Mouse (Mus musculus) regulatory T cell (primary cell): ENCODE measurements around the gene Fxyd4.

Experiments
- in situ Hi-C: fragments of 300-600 bp; cut with MboI, MseI; formaldehyde crosslinking; loops from one replicate; pipeline ENCODE4 v1.15.1; 2025; ENCODE audit warnings: high pct_unique_total_duplicates

The Fxyd4 gene

DNA sequence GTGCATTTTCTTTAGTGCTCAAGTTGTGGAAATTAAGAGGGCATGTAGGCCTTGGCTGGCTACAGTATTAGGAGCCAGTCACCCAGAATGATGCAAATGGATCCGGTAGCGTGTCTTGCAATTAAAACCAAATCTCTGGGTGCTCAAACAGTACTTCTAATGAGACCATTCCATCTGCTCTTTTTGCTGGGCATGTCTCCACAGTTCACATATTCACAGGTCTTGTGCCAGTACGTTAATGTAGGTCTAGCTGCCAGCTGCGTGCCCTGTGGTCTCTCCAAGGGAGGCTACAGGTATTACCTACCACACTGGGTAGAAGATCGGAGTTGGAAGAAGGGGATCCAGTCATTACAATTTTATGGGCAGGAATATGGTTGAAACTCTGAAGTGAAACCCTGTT lies 19.4 kb downstream of the Fxyd4 start:
- in situ Hi-C loops: no loop called here

DNA sequence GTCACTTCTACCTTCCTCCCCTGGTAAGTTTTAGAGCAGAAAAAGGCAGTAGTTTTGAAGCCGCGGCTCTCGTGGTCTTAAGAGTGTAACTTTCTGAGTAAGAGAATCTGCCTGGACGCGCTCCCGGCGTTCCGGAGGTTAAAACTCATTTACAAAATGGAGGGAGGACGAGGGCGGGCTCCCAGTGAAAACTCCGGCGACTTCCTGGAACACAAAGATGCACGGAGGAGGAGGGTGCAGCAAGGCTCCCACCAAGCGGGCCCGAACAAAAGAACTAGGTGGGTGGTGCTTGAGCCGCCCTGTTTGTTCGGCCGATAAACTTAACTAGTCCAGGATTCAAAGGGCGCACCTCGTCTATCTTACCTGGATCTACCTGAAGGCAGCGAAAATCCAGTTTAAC lies 19.9 kb downstream of the Fxyd4 start:
- in situ Hi-C loops: no loop called here

- in situ Hi-C loops: no loop called here
These were observed 20.6 kb downstream of the Fxyd4 start for GRCm38 (mm10) chr6:117916737-117917426.

DNA sequence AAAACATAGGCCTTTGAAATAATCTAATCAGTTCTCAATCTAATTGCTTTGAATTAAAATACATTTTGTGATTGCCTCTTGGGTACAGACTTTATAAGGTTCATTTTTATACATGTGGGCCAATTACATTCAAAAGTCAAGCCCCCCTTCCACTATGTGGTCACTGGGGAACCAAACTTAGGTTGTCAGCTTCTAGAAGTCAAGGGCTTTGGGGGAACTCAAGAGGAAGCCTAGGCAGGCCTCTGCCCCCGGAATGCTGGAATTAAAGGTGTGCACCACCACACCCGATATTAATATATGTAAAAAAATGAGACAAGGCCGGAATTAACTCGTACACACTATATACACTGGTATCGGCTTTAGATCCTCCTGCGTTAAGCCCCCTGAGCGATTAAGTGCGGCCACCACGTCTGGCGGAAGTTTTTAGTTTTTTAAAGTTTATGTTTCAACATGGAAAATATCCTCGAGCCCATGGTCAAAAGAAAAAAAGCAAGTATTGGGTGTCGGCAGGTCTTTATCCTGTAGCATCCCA lies 21.2 kb downstream of the Fxyd4 start:
- in situ Hi-C loops: no loop called here

DNA sequence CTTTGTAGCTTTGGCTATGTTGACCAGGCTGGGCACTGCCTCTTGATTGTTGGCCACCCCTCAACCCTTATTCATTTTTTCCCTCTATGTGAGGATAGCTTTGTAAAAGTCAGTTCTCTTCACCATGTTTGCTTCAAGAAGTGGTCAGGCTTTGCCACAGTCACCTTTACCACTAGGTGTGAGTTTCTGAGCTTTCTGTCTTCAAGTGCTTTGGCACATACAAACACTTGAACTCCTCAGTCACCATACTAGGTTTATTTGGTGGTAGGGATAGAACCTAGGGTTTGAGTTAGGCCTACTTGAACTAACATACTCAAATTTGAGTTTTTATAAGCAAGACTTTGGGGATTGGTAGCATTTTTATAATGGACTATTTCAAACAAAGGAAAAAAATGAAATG lies 23.0 kb downstream of the Fxyd4 start:
- in situ Hi-C loops: no loop called here

DNA sequence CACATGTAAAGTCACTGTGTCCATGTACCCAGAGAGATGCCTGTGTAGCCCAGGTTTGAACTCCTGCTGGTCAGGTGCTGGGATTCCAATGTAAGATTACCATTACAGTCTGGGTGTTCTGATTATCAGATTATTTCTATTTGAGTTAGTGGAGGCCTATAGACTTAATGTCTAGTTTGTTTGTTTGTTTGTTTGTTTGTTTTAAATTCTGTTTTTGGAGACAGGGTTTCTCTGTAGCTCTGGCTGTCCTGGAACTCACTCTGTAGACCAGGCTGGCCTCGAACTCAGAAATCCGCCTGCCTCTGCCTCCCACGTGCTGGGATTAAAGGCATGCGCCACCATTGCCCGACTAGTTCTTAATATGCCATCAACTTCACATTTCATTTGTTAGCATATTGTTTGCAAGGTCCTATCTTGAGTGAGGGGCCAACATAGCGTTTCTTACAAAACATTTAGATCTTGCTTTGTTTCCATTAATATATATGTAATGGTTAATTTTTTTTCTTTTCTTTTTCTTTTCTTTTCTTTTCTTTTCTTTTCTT lies 27.3 kb downstream of the Fxyd4 start:
- in situ Hi-C loops: no loop called here

DNA sequence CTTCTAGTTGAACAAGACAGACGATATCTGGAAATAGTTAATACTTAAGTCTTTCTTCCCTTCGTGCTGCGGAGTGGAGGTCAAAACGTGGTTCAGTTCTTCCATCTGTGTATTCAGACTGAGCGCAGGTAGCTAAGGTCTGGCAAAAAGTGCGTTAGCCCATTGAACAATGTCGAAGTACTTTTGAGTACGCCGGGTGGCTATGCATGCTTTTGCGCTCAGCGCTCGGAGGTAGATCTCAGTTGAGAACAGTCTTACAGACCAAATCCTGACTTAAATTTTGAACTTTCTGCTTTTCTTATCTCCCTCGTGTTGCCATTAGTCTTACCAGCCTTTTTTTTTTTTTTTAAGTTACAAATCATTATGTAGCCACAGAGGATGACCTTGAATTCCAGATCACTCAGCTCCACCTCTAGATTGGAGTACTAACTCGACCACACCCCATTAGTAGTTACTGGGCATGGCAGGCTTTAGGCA lies 29.0 kb downstream of the Fxyd4 start:
- in situ Hi-C loops: loop anchor here (10.0 kb wide), 1 partner anchor 1914 kb away; the partner anchor contains the start of gene Plxnd1

DNA sequence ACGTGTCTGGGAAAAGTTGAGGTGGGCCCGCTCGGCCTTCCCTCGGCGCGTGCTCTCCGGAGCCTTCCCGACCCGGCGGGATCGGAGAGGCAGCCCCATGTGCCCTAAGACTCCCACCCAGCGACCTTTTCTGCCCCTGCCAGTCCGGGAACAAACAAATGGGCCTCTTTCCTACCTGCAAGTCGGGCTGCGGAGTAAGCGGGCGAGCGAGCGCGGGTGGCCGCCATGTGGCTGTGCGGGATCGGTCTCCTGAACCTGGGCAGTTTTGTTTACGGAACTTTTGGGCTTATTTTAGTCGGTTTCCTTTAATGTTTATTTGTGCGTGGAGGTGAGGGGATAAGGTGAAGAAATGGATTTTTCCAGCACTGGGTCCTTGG lies 29.5 kb downstream of the Fxyd4 start:
- in situ Hi-C loops: loop anchor here (10.0 kb wide), 1 partner anchor 1913 kb away; the partner anchor contains the start of gene Plxnd1

- in situ Hi-C loops: loop anchor here (10.0 kb wide), 1 partner anchor 1913 kb away; the partner anchor contains the start of gene Plxnd1
These were observed 30.1 kb downstream of the Fxyd4 start for GRCm38 (mm10) chr6:117907301-117907978.

- in situ Hi-C loops: loop anchor here (10.0 kb wide), 1 partner anchor 1912 kb away; the partner anchor contains the start of gene Plxnd1
These were observed 30.8 kb downstream of the Fxyd4 start for GRCm38 (mm10) chr6:117906590-117907271.

GRCm38 (mm10) chr6:117906015-117906531 lies 31.4 kb downstream of the Fxyd4 start:
- in situ Hi-C loops: loop anchor here (10.0 kb wide), 1 partner anchor 1911 kb away; the partner anchor contains the start of gene Plxnd1

GRCm38 (mm10) chr6:117905260-117905930 lies 32.1 kb downstream of the Fxyd4 start:
- in situ Hi-C loops: loop anchor here (10.0 kb wide), 1 partner anchor 1911 kb away; the partner anchor contains the start of gene Plxnd1

DNA sequence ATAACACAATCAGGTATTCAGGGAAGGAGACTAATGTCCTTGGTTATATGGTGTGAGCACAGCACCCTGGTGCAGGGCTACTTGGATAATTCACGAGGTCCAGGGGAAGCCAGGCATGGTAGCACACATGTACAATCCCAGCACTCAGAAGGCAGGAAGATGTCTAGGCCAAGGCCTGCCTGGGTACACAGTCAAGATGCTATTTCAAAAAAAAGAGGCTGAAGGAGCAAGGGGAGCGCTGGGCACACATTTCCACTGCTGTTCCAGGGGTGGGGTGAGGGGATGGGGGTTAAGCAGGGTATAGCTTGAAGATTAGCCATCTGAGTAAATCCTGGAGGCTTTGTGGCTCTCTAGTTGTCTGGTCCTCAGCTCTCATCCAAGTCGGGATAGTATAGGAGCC lies 33.7 kb downstream of the Fxyd4 start:
- in situ Hi-C loops: loop anchor here (10.0 kb wide), 1 partner anchor 1909 kb away; the partner anchor contains the start of gene Plxnd1

- in situ Hi-C loops: loop anchor here (10.0 kb wide), 1 partner anchor 1908 kb away; the partner anchor contains the start of gene Plxnd1
These were observed 34.9 kb downstream of the Fxyd4 start for GRCm38 (mm10) chr6:117902556-117902955.

- in situ Hi-C loops: loop anchor here (10.0 kb wide), 1 partner anchor 1907 kb away; the partner anchor contains the start of gene Plxnd1
These were observed 35.7 kb downstream of the Fxyd4 start for GRCm38 (mm10) chr6:117901510-117902402.

DNA sequence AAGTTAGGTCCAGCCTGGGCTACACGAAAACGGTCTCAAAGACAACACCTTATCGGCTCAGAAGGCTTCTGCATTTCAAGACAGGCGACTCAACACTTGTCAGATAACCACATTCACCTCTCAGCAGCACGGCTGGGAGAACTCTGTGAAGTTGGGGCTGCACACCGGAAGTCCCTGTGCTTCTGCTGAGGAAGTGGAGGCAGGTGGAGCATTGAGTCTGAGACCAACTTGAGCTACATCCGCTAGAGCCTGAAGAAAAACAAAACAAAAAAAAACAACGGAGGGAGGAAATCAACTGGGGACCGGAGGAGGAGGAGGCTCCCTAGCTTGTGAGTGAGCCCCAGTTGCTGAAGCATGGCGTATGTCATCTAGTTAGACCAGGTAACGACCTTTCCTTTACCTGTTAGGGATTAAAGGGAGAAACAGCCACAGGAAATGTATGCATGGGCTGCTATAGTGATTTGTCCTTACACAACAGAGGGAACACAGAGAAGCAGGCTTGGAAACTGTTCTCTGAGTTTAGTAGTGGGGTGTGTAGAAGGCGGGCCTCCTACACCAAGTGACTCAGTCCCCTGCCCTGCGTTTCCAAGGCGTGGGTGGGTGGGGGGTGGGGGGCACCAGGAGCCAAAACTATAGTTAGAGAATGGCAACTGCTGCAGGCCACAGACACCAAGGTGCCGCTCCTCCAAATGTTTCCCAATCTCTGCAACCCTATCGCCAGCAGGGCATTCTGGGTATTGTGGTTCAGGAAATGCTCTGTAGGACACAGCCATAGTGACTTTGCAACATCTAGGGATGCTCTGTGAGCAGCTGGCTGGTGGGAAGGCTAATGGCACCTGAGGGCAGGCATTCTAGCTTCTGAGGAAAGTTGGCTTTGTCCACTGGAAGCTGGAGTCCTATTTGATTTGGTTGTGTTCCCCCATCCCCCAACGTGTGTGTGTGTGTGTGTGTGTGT lies 37.1 kb downstream of the Fxyd4 start, which contains the start of gene Hnrnpf:
TSS of gene Hnrnpf (plus strand) at position 199 of the 955 bp plus-strand sequence.
- in situ Hi-C loops: loop anchor here (10.0 kb wide), 1 partner anchor 1906 kb away; the partner anchor contains the start of gene Plxnd1

DNA sequence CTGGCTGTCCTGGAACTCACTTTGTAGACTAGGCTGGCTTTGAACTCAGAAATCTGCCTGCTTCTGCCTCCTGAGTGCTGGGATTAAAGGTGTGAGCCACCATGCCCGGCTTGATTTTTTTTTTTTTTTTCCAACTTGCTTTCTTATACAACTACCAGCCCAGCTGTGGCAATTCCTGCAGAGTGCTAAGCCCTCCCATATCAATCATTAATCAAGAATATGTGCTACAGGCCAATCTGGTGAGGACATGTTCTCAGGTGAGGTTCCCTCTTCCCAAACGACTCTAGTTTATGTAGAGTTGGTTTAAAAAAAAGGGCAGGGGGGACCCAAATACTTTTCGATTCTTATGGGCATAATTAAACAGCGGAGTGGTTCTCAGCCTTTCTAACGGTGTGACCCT lies 39.7 kb downstream of the Fxyd4 start:
- in situ Hi-C loops: loop anchor here (25.0 kb wide), 1 partner anchor 1490 kb away; no protein-coding TSS in a partner anchor

DNA sequence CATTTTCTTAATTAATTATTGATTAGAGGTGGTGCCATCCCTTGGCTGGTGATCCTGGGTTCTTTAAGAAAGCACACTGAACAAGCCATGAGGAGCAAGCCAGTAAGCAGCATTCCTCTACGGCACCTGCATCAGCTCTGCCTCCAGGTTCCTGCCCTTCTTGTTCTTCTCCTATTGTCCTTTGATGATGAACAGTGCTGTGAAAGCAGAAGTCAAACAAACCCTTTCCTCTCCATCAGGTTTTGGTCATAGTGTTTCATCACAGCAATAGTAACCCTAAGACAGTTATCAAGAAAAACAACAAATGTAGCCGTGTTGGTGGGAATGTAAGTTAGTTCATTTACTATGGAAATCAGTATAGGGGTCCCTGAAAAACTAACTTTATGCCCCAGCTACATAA lies 44.1 kb downstream of the Fxyd4 start:
- in situ Hi-C loops: loop anchor here (25.0 kb wide), 1 partner anchor 1494 kb away; no protein-coding TSS in a partner anchor
